Mouse (Mus musculus): ENCODE measurements around the gene Sesn3. TPM values are rescaled to one million over a fixed set of nuclear protein-coding genes. Genes with fewer than 3 reads are reported as not detected.

The Sesn3 gene
- polyA plus RNA-seq, 1 experiment from 2014 or later = 14.5 TPM

GRCm38 (mm10) chr9:14288500-14288899 lies 13.6 kb downstream of the Sesn3 start:
- ATAC-seq (replicated peaks) = no peak
- H3K27me3 ChIP-seq (replicated peaks) = no peaks in the 10 kb centered on the region
- H3K4me1 ChIP-seq = peaks cover 4% of the 10 kb centered on the region; the same call in 1 of the 2 replicates
- H3K9ac ChIP-seq = no peak overlapping the region
- H3K4me3 ChIP-seq = no peak overlapping the region
- no peaks in the 10 kb centered on the region for H3K36me3 ChIP-seq (replicated peaks)
- no peaks in the 10 kb centered on the region for H3K9me3 ChIP-seq
- no peak overlapping the region for H3K27ac ChIP-seq
- H3K4me2 ChIP-seq = no peak overlapping the region

DNA sequence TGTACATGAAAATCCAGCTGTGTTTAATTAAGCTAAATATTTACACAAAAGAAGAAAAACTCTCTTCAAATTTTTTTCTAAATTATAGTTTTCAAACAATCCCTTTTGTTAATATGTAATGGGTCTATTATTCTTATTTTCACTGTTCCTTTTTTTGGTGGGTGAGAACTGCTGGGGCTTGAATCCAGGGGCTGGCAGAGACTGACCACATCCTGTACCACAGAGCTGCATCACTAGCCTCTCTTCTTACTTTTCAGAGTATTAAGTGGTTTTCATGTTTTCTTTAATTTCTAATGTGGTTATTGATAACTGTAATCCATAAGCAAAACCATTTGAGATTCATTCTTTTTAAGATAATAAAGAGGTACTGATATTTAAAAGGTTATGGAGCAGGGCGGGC lies 19.0 kb downstream of the Sesn3 start:
- no peaks in the 10 kb centered on the region for H3K36me3 ChIP-seq (replicated peaks)
- no peaks in the 10 kb centered on the region for H3K9me3 ChIP-seq
- H3K27me3 ChIP-seq (replicated peaks) = no peaks in the 10 kb centered on the region
- no peak for ATAC-seq (replicated peaks)
- no peak overlapping the region for H3K4me2 ChIP-seq
- WGBS = 93% methylated on average over 1 of the region's 1 CpGs
- H3K4me1 ChIP-seq = peaks cover 4% of the 10 kb centered on the region; the same call in 1 of the 2 replicates
- no peak overlapping the region for H3K4me3 ChIP-seq
- H3K9ac ChIP-seq = no peak overlapping the region
- H3K27ac ChIP-seq = no peak overlapping the region

DNA sequence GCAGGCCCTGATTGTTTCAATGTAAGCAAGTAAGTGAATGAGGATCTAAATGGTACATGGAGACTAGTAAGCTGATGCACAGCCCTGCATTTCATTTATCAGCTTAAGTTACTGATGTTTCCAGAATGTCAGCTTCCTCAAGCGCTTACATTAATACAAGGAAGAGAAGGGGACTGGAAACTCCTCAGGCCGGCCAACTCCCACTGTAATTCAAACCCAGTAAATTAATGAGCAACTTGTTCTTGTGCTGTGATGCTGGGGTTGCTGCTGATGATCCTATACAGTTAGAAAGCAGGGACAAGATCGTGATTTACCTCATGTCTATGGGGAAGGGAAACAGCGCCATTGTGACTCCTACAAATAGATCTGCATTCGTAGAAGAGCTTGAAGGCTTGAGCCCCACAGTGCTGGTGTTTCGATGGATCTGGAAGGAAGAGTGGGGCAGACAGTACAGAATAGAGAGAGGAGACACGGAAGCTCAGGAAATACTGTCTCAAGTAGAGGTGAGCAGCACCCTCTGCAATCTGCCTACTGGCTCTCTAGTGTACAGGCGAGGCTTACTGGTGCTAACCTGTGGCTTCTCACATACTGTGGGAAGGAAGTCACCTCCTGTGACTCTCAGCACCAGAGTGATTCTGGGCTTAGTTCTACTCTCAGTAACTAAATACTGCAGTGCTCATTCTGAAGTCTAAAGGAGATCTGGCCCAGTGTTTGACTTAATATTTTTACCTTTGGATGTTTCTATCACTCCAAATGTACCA lies 21.0 kb downstream of the Sesn3 start:
- no peaks in the 10 kb centered on the region for H3K27me3 ChIP-seq (replicated peaks)
- H3K4me2 ChIP-seq = no peak overlapping the region
- H3K27ac ChIP-seq = no peak overlapping the region
- WGBS = 95% methylated on average over 8 of the region's 8 CpGs
- no peak overlapping the region for H3K4me3 ChIP-seq
- no peak for ATAC-seq (replicated peaks)
- H3K36me3 ChIP-seq (replicated peaks) = no peaks in the 10 kb centered on the region
- H3K4me1 ChIP-seq = no peaks in the 10 kb centered on the region
- no peak overlapping the region for H3K9ac ChIP-seq
- H3K9me3 ChIP-seq = no peaks in the 10 kb centered on the region

GRCm38 (mm10) chr9:14297204-14297603 lies 22.3 kb downstream of the Sesn3 start:
- ATAC-seq (replicated peaks) = no peak
- H3K36me3 ChIP-seq (replicated peaks) = no peaks in the 10 kb centered on the region

DNA sequence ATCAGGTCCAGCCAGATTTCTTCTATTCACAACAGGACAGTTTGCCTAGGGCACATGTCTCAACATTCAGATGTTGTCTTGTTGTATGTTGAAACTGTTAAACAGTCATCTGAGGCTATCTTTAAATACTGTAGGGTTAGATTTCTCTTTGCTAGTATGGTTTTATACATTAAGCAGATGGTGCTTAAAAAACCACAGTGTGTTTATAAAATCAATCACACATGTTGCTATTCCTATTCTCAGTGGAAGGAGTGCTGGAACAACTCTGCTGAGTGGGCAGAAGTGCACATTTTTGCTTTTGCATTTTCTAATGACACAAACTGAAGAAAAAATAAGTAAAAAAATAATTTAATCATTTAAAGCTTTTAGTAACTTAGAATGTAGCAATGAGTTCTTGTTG lies 25.0 kb downstream of the Sesn3 start:
- Histone ChIP-seq H3K4me2 (no peak overlapping the region), H3K27ac (no peak overlapping the region), H3K36me3 (replicated peaks) (no peaks in the 10 kb centered on the region), H3K9ac (no peak overlapping the region), H3K27me3 (replicated peaks) (no peaks in the 10 kb centered on the region), H3K4me1 (peaks cover 7% of the 10 kb centered on the region; the same call in 1 of the 2 replicates), H3K9me3 (no peaks in the 10 kb centered on the region), H3K4me3 (no peak overlapping the region)
- ATAC-seq (replicated peaks) = no peak

More at GRCm38 (mm10) chr9:14297204-14297603, 22.3 kb downstream of the Sesn3 start:
- H3K27ac ChIP-seq = no peak overlapping the region
- no peak overlapping the region for H3K4me3 ChIP-seq
- H3K9ac ChIP-seq = no peak overlapping the region
- 86% methylated on average over 5 of the region's 5 CpGs for WGBS
- no peaks in the 10 kb centered on the region for H3K4me1 ChIP-seq
- H3K4me2 ChIP-seq = no peak overlapping the region
- H3K27me3 ChIP-seq (replicated peaks) = no peaks in the 10 kb centered on the region
- H3K9me3 ChIP-seq = no peaks in the 10 kb centered on the region

- no peak overlapping the region for H3K27ac ChIP-seq
- H3K36me3 ChIP-seq (replicated peaks) = no peaks in the 10 kb centered on the region
- WGBS = 72% methylated on average over 6 of the region's 6 CpGs
- H3K9ac ChIP-seq = no peak overlapping the region
- no peaks in the 10 kb centered on the region for H3K9me3 ChIP-seq
- no peak overlapping the region for H3K4me2 ChIP-seq
- ATAC-seq (replicated peaks) = no peak
- H3K27me3 ChIP-seq (replicated peaks) = no peaks in the 10 kb centered on the region
- H3K4me1 ChIP-seq = peaks cover 10% of the 10 kb centered on the region; the same call in 1 of the 2 replicates
- H3K4me3 ChIP-seq = no peak overlapping the region
Measured at GRCm38 (mm10) chr9:14300795-14301194, 25.9 kb downstream of the Sesn3 start.

GRCm38 (mm10) chr9:14304262-14304968 lies 29.5 kb downstream of the Sesn3 start:
- Histone ChIP-seq H3K9me3 (no peaks in the 10 kb centered on the region), H3K4me2 (no peak overlapping the region), H3K9ac (no peak overlapping the region), H3K36me3 (replicated peaks) (no peaks in the 10 kb centered on the region), H3K4me3 (no peak overlapping the region), H3K27ac (no peak overlapping the region), H3K27me3 (replicated peaks) (no peaks in the 10 kb centered on the region), H3K4me1 (peaks cover 10% of the 10 kb centered on the region; the same call in 1 of the 2 replicates)
- peak; percentile 77 for ATAC-seq (replicated peaks)
- 30% methylated on average over 9 of the region's 9 CpGs for whole genome bisulfite sequencing

DNA sequence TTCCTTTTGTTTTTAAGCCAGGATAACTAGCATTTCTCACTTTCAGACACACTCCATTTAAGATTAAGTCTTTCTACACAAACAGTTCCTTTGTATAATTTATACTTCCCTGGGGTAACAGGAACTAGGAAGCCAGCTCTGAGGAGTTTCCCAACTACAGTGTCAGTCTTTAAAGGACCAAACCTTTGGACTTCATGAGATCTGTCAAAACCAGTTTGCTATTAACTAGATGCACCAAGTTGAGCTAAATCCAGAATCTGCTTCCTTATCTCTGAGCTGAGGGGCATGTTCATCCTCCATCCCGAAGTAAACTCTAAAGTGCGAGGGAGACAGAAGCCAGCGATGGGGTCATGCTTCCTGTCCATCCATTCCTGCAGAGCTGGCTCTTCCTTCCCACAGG lies 32.5 kb downstream of the Sesn3 start:
- Histone ChIP-seq H3K4me2 (no peak overlapping the region), H3K27me3 (replicated peaks) (no peaks in the 10 kb centered on the region), H3K4me1 (peaks cover 10% of the 10 kb centered on the region; the same call in 1 of the 2 replicates), H3K27ac (no peak overlapping the region), H3K36me3 (replicated peaks) (no peaks in the 10 kb centered on the region), H3K9ac (no peak overlapping the region), H3K4me3 (no peak overlapping the region), H3K9me3 (no peaks in the 10 kb centered on the region)
- no peak for ATAC-seq (replicated peaks)
- WGBS = 97% methylated on average over 3 of the region's 3 CpGs

DNA sequence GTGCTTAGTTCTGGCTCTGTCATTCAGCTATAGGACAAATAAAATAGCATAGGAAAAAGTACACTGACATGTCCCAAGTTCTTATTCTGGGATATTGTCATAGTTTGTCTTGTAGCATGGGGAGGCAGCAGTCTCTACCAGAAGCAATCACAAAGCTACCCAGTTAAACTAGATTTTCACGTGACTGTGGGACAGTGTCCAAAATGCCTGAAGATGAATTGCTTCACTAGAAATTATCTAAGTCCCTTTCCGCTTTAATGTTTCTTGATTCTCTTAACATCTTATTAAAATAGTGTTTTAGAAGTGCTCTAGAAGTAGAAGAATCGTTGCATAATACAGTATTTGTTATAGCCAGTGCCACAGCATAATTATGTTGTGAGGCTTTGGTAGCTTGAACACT lies 39.1 kb downstream of the Sesn3 start:
- no peak overlapping the region for H3K4me3 ChIP-seq
- H3K9ac ChIP-seq = no peak overlapping the region
- H3K4me1 ChIP-seq = no peaks in the 10 kb centered on the region
- no peaks in the 10 kb centered on the region for H3K9me3 ChIP-seq
- no peak for ATAC-seq (replicated peaks)
- H3K4me2 ChIP-seq = no peak overlapping the region
- no peaks in the 10 kb centered on the region for H3K27me3 ChIP-seq (replicated peaks)
- H3K27ac ChIP-seq = no peak overlapping the region
- WGBS = 81% methylated on average over 3 of the region's 3 CpGs
- peaks cover 18% of the 10 kb centered on the region; the same call in 1 of the 2 replicates for H3K36me3 ChIP-seq (replicated peaks)

- peaks cover 18% of the 10 kb centered on the region; the same call in 1 of the 2 replicates for H3K36me3 ChIP-seq (replicated peaks)
Measured at GRCm38 (mm10) chr9:14314477-14314876, 39.6 kb downstream of the Sesn3 start.

DNA sequence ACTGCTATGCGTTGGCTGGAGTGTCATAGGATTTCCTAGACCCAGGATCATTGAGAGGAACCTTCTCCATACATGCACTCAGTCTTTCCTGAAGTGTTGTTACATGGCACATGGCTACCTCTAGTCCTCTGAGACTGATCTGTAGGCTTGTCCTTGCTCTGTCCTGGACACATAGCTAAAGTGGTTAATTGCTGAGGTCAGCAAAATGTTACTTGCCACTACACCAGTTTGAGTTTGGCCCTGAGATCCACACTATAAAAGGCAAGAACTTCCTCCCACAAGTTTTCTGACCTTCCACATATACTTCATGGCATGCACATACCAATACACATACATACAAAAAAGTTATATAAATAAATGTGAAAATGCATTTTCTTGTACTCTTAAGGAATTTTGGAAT lies 41.8 kb downstream of the Sesn3 start:
- no peaks in the 10 kb centered on the region for H3K9me3 ChIP-seq
- H3K36me3 ChIP-seq (replicated peaks) = peaks cover 22% of the 10 kb centered on the region; the same call in 1 of the 2 replicates
- no peak overlapping the region for H3K4me3 ChIP-seq
- no peaks in the 10 kb centered on the region for H3K27me3 ChIP-seq (replicated peaks)
- H3K4me1 ChIP-seq = no peaks in the 10 kb centered on the region
- no peak for ATAC-seq (replicated peaks)
- H3K9ac ChIP-seq = no peak overlapping the region
- H3K4me2 ChIP-seq = no peak overlapping the region
- 93% methylated on average over 1 of the region's 1 CpGs for WGBS
- H3K27ac ChIP-seq = no peak overlapping the region

More at GRCm38 (mm10) chr9:14314477-14314876, 39.6 kb downstream of the Sesn3 start:
- Histone ChIP-seq H3K9me3 (no peaks in the 10 kb centered on the region), H3K4me3 (no peak overlapping the region), H3K4me1 (no peaks in the 10 kb centered on the region), H3K4me2 (no peak overlapping the region), H3K27me3 (replicated peaks) (no peaks in the 10 kb centered on the region), H3K9ac (no peak overlapping the region), H3K27ac (no peak overlapping the region)
- WGBS = 93% methylated on average over 7 of the region's 7 CpGs
- ATAC-seq (replicated peaks) = no peak

DNA sequence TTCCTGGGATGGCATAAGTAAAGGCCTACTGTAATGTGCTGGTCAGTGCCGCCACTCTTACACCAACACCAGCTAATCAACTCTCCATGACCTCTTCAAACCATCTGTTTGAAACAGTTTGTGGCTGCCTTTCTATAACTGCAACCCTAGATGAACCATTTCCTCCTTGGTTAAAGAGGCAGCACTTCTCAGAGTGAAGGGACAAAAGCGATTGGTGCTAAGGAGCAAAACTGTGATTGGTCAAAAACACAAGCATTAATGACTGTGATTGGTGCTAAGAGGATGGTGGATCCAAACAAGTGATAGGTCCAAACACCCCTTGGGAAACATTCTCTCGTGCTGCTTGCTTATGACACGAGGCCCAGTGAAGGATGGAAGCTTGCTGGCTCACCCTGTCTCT lies 61.0 kb downstream of the Sesn3 start:
- Histone ChIP-seq H3K4me2 (no peak overlapping the region), H3K4me1 (no peaks in the 10 kb centered on the region), H3K36me3 (replicated peaks) (no peaks in the 10 kb centered on the region), H3K27ac (no peak overlapping the region), H3K4me3 (no peak overlapping the region), H3K9me3 (no peaks in the 10 kb centered on the region), H3K27me3 (replicated peaks) (no peaks in the 10 kb centered on the region), H3K9ac (no peak overlapping the region)
- WGBS = 86% methylated on average over 4 of the region's 4 CpGs
- no peak for ATAC-seq (replicated peaks)

Data from midbrain, embryonic 15.5 days (tissue).